Mouse (Mus musculus) CH12.LX (cell line): ENCODE data around the gene Hbq1b.

Experiments used
- CTCF ChIP-seq, 2 experiments: IDR thresholded peaks in 1 of 2; conservative IDR thresholded peaks in 1 of 2; 2 replicates each; pipeline ENCODE4 v1.5.1; 2011 to 2012; ENCODE audit warnings: low read depth in 2 of 2, low read length in 2 of 2, improper control_type of control experiment in 1 of 2, inconsistent platforms in 1 of 2, mild to moderate bottlenecking in 1 of 2, moderate library complexity in 1 of 2
- E2F4 ChIP-seq: IDR thresholded peaks from 2 replicates; pipeline ENCODE4 v1.6.1; 2011; ENCODE audit warnings: low read depth, low read length, improper control_type of control experiment; ENCODE audit not compliant: insufficient replicate concordance
- EP300 ChIP-seq: IDR thresholded peaks from 2 replicates; pipeline ENCODE4 v1.6.1; 2011; ENCODE audit warnings: low read length, improper control_type of control experiment
- JUND ChIP-seq: conservative IDR thresholded peaks from 2 replicates; pipeline ENCODE4 v1.6.1; 2011; ENCODE audit warnings: low read depth, low read length, improper control_type of control experiment
- MAX ChIP-seq: IDR thresholded peaks from 2 replicates; pipeline ENCODE4 v1.6.1; 2011; ENCODE audit warnings: low read length, improper control_type of control experiment
- NELFE ChIP-seq: IDR thresholded peaks from 2 replicates; pipeline ENCODE4 v1.6.1; 2011; ENCODE audit warnings: low read depth, low read length, improper control_type of control experiment
- POLR2A ChIP-seq: IDR thresholded peaks from 2 replicates; pipeline ENCODE4 v1.6.1; 2011; ENCODE audit warnings: low read depth, mild to moderate bottlenecking, improper control_type of control experiment, low read length
- TBP ChIP-seq: conservative IDR thresholded peaks from 2 replicates; pipeline ENCODE4 v1.6.1; 2011; ENCODE audit warnings: low read depth, low read length, improper control_type of control experiment
- UBTF ChIP-seq: IDR thresholded peaks from 2 replicates; pipeline ENCODE4 v1.6.1; 2012; ENCODE audit warnings: low read depth, mild to moderate bottlenecking, inconsistent platforms, low read length, improper control_type of control experiment, moderate library complexity
- USF1 ChIP-seq: IDR thresholded peaks from 2 replicates; pipeline ENCODE4 v1.6.1; 2014; ENCODE audit warnings: low read depth, mild to moderate bottlenecking, inconsistent platforms, low read length, improper control_type of control experiment
- ZC3H11A ChIP-seq: IDR thresholded peaks from 2 replicates; pipeline ENCODE4 v1.6.1; 2012; ENCODE audit warnings: low read depth, mild to moderate bottlenecking, inconsistent platforms, low read length, improper control_type of control experiment
- ZNF384 ChIP-seq: IDR thresholded peaks from 2 replicates; pipeline ENCODE4 v1.6.1; 2012; ENCODE audit warnings: low read depth, low read length, improper control_type of control experiment, inconsistent platforms

GRCm38 (mm10) chr11:32303455-32303854, 16.7 kb downstream of the Hbq1b start:
- TF ChIP-seq POLR2A = no peak
- no peak for TF ChIP-seq ZNF384
- no peak for TF ChIP-seq CTCF (conservative IDR thresholded peaks at IDR 0.05 in 1 of 2, IDR thresholded peaks at IDR 0.05 in 1 of 2; ENCODE audit: low read depth in 2 of 2, low read length in 2 of 2)
- TF ChIP-seq TBP = no peak
- TF ChIP-seq NELFE = no peak
- no peak for TF ChIP-seq EP300
- TF ChIP-seq E2F4 = no peak
- no peak for TF ChIP-seq USF1
- TF ChIP-seq JUND = no peak
- TF ChIP-seq UBTF = no peak
- TF ChIP-seq MAX = no peak
- no peak for TF ChIP-seq ZC3H11A
